Mouse (Mus musculus): ENCODE measurements around the gene Hist1h3f.

DNA sequence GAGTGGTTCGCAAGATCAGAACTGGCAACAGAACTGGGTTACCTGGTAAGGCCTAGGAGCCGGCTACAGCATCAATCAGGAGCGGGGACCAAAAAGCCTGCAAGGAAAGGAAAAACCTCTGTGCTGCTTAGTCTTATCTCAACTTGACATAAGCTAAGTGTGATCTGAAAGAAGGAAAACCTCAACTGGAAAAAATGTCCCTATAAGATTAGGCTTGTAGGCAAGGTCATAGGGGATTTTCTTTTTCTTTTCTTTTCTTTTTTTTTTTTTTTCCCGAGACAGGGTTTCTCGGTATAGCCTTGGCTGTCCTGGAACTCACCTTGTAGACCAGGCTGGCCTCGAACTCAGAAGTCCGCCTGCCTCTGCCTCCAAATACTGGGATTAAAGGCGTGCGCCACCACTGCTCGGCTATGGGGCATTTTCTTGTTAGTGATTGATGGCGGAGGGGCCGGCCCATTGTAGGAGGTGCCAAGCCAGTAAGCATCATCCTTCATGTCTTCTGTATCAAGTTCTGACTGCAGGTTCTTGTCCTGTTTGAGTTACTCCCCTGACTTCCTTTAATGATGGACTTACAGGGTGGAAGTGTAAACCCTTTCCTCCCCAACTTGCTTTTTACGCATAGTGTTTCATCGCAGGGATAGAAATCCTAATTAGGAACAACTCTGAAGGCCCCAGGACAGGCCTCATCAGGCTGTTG is 36.9 kb upstream of the Hist1h3f start:
- TF ChIP-seq CTCF (IDR thresholded peaks at IDR 0.05; ENCODE audit: low read depth) (no peak), EP300 (IDR thresholded peaks at IDR 0.05; ENCODE audit: low read depth) (no peak)
